Mouse (Mus musculus) embryonic facial prominence, embryonic 14.5 days (tissue): ENCODE results near the gene Htr6. TPM values are rescaled to one million over a fixed set of nuclear protein-coding genes. Genes with fewer than 3 reads are reported as not detected.

Experiments used
- ATAC-seq: fragments of 200-750 bp; cut with Nextera tagmentation; 2 replicates; pipeline ENCODE4 v1.8.0; 2017; ENCODE audit warnings: low read depth, moderate number of reproducible peaks, moderate TSS enrichment
- DNase-seq: peaks from one replicate; pipeline ENCODE4 v3.0.0-alpha.2; 2015; ENCODE audit warnings: low spot score
- H3K27ac ChIP-seq: fragments of 300-500 bp; sonication (generic); replicated peaks from 2 replicates; pipeline ENCODE4 v1.5.1; 2014; ENCODE audit warnings: low read depth, mild to moderate bottlenecking, low read length, moderate library complexity
- H3K27me3 ChIP-seq: fragments of 300-500 bp; sonication (generic); replicated peaks from 2 replicates; pipeline ENCODE4 v1.6.1; 2014; ENCODE audit warnings: low read length; ENCODE audit not compliant: control insufficient read depth, insufficient read depth
- H3K36me3 ChIP-seq: fragments of 300-500 bp; sonication (generic); 2 replicates; pipeline ENCODE4 v1.6.1; 2014; ENCODE audit warnings: low read length, mixed read lengths; ENCODE audit not compliant: control insufficient read depth, insufficient read depth
- H3K4me1 ChIP-seq: fragments of 300-500 bp; sonication (generic); 2 replicates; pipeline ENCODE4 v1.6.1; 2014; ENCODE audit warnings: antibody characterized with exemption, low read length; ENCODE audit not compliant: control insufficient read depth, insufficient read depth
- H3K4me2 ChIP-seq: fragments of 300-500 bp; sonication (generic); 2 replicates; pipeline ENCODE4 v1.6.1; 2014; ENCODE audit warnings: low read depth, mild to moderate bottlenecking, low read length, moderate library complexity, mixed read lengths
- H3K4me3 ChIP-seq: fragments of 300-500 bp; sonication (generic); 2 replicates; pipeline ENCODE4 v1.5.1; 2014; ENCODE audit warnings: low read depth, mild to moderate bottlenecking, low read length
- H3K9ac ChIP-seq: fragments of 300-500 bp; sonication (generic); 2 replicates; pipeline ENCODE4 v1.6.1; 2014; ENCODE audit warnings: low read depth, mild to moderate bottlenecking, low read length, moderate library complexity, mixed read lengths
- H3K9me3 ChIP-seq: fragments of 300-500 bp; sonication (generic); 2 replicates; pipeline ENCODE4 v1.6.1; 2016; ENCODE audit warnings: low read length; ENCODE audit not compliant: control insufficient read depth
- WGBS: fragments of 180-500 bp; shearing (Covaris S2); extraction: QIAGEN DNeasy Blood & Tissue Kit; methylation state at CpG from one replicate; pipeline ENCODE4 v1.1.7; 2014; 5-methylcytosine and 5-hydroxymethylcytosine counted together
- polyA plus RNA-seq: library from polyadenylated mRNA; unstranded; fragments of >200 nt; fragmentation: Nextera tagmentation; extraction: Ambion mirVana; gene quantifications from 2 replicates; pipeline ENCODE4 v1.2.1, GENCODE M21; 2014

Htr6 gene
- polyA plus RNA-seq: 0.17 TPM in 1 of 2 replicates, not detected in the other

GRCm38 (mm10) chr4:139075041-139075711 is at the start of gene Htr6:
Gene Htr6, minus strand, starts transcription at chr4:139075570.
- Histone ChIP-seq H3K4me2 (peak within 1 kb of the TSS; percentile 92), H3K9me3 (no peaks in the 10 kb centered on the region), H3K27me3 (peaks cover 45% of the 10 kb centered on the region), H3K27ac (no peak within 1 kb of the TSS), H3K9ac (peak within 1 kb of the TSS; percentile 63), H3K36me3 (no peaks in the 10 kb centered on the region), H3K4me1 (no peaks in the 10 kb centered on the region), H3K4me3 (peak within 1 kb of the TSS; percentile 59)
- ATAC-seq: no peak
- no peak for DNase-seq
- WGBS: 0% methylated on average over 12 of the region's 77 CpGs

GRCm38 (mm10) chr4:139124940-139125339 is 49.6 kb upstream of the Htr6 start:
- Histone ChIP-seq H3K4me2 (no peak overlapping the region), H3K4me3 (no peak overlapping the region), H3K9ac (no peak overlapping the region), H3K9me3 (peaks cover 6% of the 10 kb centered on the region; the same call in 1 of the 2 replicates), H3K27me3 (no peaks in the 10 kb centered on the region), H3K27ac (no peak overlapping the region), H3K4me1 (peaks cover 20% of the 10 kb centered on the region), H3K36me3 (no peaks in the 10 kb centered on the region)
- 93% methylated on average over 6 of the region's 6 CpGs for WGBS
- DNase-seq (no peak), ATAC-seq (no peak)

- DNase-seq (no peak), ATAC-seq (no peak)
- H3K27ac ChIP-seq: no peak overlapping the region
- H3K4me2 ChIP-seq: no peak overlapping the region
- 97% methylated on average over 4 of the region's 4 CpGs for WGBS
- no peak overlapping the region for H3K4me3 ChIP-seq
- peaks cover 18% of the 10 kb centered on the region for H3K4me1 ChIP-seq
- H3K9me3 ChIP-seq: peaks cover 6% of the 10 kb centered on the region; the same call in 1 of the 2 replicates
- H3K36me3 ChIP-seq: no peaks in the 10 kb centered on the region
- no peaks in the 10 kb centered on the region for H3K27me3 ChIP-seq
- no peak overlapping the region for H3K9ac ChIP-seq
These were observed 47.2 kb upstream of the Htr6 start for GRCm38 (mm10) chr4:139122557-139122956.

- Histone ChIP-seq H3K36me3 (no peaks in the 10 kb centered on the region), H3K27ac (no peak overlapping the region), H3K4me3 (no peak overlapping the region), H3K27me3 (no peaks in the 10 kb centered on the region), H3K9ac (no peak overlapping the region), H3K9me3 (no peaks in the 10 kb centered on the region), H3K4me2 (no peak overlapping the region), H3K4me1 (peaks cover 18% of the 10 kb centered on the region)
- DNase-seq: no peak
- whole genome bisulfite sequencing: 45% methylated on average over 7 of the region's 7 CpGs
- ATAC-seq: no peak
These were observed 45.6 kb upstream of the Htr6 start for GRCm38 (mm10) chr4:139120998-139121397.

- 49% methylated on average over 4 of the region's 4 CpGs for WGBS
- H3K4me2 ChIP-seq: no peak overlapping the region
- H3K27me3 ChIP-seq: no peaks in the 10 kb centered on the region
- no peak overlapping the region for H3K27ac ChIP-seq
- ATAC-seq (no peak), DNase-seq (peak; percentile 46)
- peaks cover 18% of the 10 kb centered on the region for H3K4me1 ChIP-seq
- H3K9me3 ChIP-seq: no peaks in the 10 kb centered on the region
- no peak overlapping the region for H3K9ac ChIP-seq
- no peaks in the 10 kb centered on the region for H3K36me3 ChIP-seq
- no peak overlapping the region for H3K4me3 ChIP-seq
These were observed 45.0 kb upstream of the Htr6 start for GRCm38 (mm10) chr4:139120281-139120814.

- Histone ChIP-seq H3K36me3 (no peaks in the 10 kb centered on the region), H3K4me1 (peaks cover 26% of the 10 kb centered on the region), H3K4me2 (no peak overlapping the region), H3K27ac (no peak overlapping the region), H3K4me3 (no peak overlapping the region), H3K9ac (no peak overlapping the region), H3K9me3 (no peaks in the 10 kb centered on the region), H3K27me3 (no peaks in the 10 kb centered on the region)
- 90% methylated on average over 3 of the region's 3 CpGs for WGBS
- DNase-seq (no peak), ATAC-seq (no peak)
These were observed 41.1 kb upstream of the Htr6 start for GRCm38 (mm10) chr4:139116356-139117063.

GRCm38 (mm10) chr4:139115721-139116120 is 40.4 kb upstream of the Htr6 start:
- Histone ChIP-seq H3K27ac (no peak overlapping the region), H3K9me3 (no peaks in the 10 kb centered on the region), H3K9ac (no peak overlapping the region), H3K4me3 (no peak overlapping the region), H3K4me2 (no peak overlapping the region), H3K36me3 (no peaks in the 10 kb centered on the region), H3K4me1 (peaks cover 30% of the 10 kb centered on the region), H3K27me3 (no peaks in the 10 kb centered on the region)
- DNase-seq (no peak), ATAC-seq (no peak)
- 88% methylated on average over 5 of the region's 5 CpGs for WGBS

GRCm38 (mm10) chr4:139112482-139112881 is 37.1 kb upstream of the Htr6 start:
- Histone ChIP-seq H3K27ac (peak overlapping the region; percentile 28; the same call in 1 of the 2 replicates), H3K4me2 (no peak overlapping the region), H3K9me3 (no peaks in the 10 kb centered on the region), H3K9ac (no peak overlapping the region), H3K36me3 (no peaks in the 10 kb centered on the region), H3K4me3 (no peak overlapping the region), H3K27me3 (no peaks in the 10 kb centered on the region), H3K4me1 (peaks cover 28% of the 10 kb centered on the region)
- 59% methylated on average over 3 of the region's 3 CpGs for WGBS
- ATAC-seq (no peak), DNase-seq (no peak)
